Mouse (Mus musculus) midbrain, embryonic 12.5 days (tissue): ENCODE results near the gene Cntnap1. TPM values are rescaled to one million over a fixed set of nuclear protein-coding genes. Genes with fewer than 3 reads are reported as not detected.
"Not testable (repeated sequence)": the region's sequence is repeated elsewhere in the genome, so short reads cannot be mapped to it uniquely, and the experiment has no call there.

Experiments used
- ATAC-seq: fragments of 200-750 bp; cut with Nextera tagmentation; 2 replicates; pipeline ENCODE4 v1.8.0; 2017; ENCODE audit warnings: low read depth, moderate TSS enrichment, moderate library complexity; ENCODE audit not compliant: low FRiP score
- H3K27ac ChIP-seq: fragments of 300-500 bp; sonication (generic); replicated peaks from 2 replicates; pipeline ENCODE4 v1.5.1; 2016; ENCODE audit warnings: mild to moderate bottlenecking
- H3K27me3 ChIP-seq: fragments of 300-500 bp; sonication (generic); 2 replicates; pipeline ENCODE4 v1.6.1; 2016; ENCODE audit warnings: mild to moderate bottlenecking
- H3K36me3 ChIP-seq: fragments of 300-500 bp; sonication (generic); 2 replicates; pipeline ENCODE4 v1.6.1; 2016
- H3K4me1 ChIP-seq: fragments of 300-500 bp; sonication (generic); 2 replicates; pipeline ENCODE4 v1.6.1; 2016
- H3K4me2 ChIP-seq: fragments of 300-500 bp; sonication (generic); replicated peaks from 2 replicates; pipeline ENCODE4 v1.6.1; 2016; ENCODE audit warnings: mild to moderate bottlenecking, moderate library complexity
- H3K4me3 ChIP-seq: fragments of 300-500 bp; sonication (generic); 2 replicates; pipeline ENCODE4 v1.5.1; 2016; ENCODE audit warnings: mild to moderate bottlenecking
- H3K9ac ChIP-seq: fragments of 300-500 bp; sonication (generic); replicated peaks from 2 replicates; pipeline ENCODE4 v1.6.1; 2016; ENCODE audit warnings: mild to moderate bottlenecking, moderate library complexity
- H3K9me3 ChIP-seq: fragments of 300-500 bp; sonication (generic); 2 replicates; pipeline ENCODE4 v1.6.1; 2016; ENCODE audit warnings: mild to moderate bottlenecking
- WGBS: fragments of 180-500 bp; shearing (Covaris S2); methylation state at CpG from one replicate; pipeline ENCODE4 v1.1.7; 2016; 5-methylcytosine and 5-hydroxymethylcytosine counted together
- polyA plus RNA-seq: library from polyadenylated mRNA; unstranded; fragments of >200 nt; fragmentation: Nextera tagmentation; extraction: Ambion mirVana; gene quantifications from 2 replicates; pipeline ENCODE4 v1.2.1, GENCODE M21; 2016

Cntnap1 gene
- 0.74 and 0.94 TPM in 2 replicates for polyA plus RNA-seq

DNA sequence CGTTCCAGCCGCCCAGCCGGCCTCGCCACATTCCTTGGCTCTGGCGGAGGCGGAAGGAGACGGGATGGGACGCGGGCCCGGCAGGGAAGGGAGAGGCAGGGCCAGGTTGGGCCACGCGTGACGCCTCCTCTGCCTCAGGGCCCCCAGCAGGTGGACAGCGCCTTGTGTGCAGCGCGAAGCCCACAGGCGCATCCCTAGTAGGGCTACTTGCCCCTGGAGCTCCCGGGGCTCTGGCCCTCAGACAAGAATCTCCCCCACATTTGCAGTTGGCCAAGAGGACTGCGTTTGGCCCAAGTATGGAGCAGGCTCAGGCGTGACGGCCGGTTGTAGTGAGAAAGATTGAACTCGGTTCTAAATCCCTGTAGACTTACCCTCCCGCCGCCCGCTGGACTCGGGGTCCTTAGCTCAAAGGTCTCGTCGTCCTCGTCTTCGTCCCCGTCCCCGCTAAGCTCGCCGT, at the start of gene Cntnap1:
Gene Cntnap1 (plus strand): TSS at position 170 of the 457 bp plus-strand sequence.
- H3K4me2 ChIP-seq = peak within 1 kb of the TSS; percentile 77
- ATAC-seq = no peak
- H3K36me3 ChIP-seq = peaks cover 15% of the 10 kb centered on the region
- 0% methylated on average over 29 of the region's 35 CpGs for WGBS
- H3K4me1 ChIP-seq = peaks cover 53% of the 10 kb centered on the region
- peaks cover 83% of the 10 kb centered on the region for H3K27me3 ChIP-seq
- H3K27ac ChIP-seq = peak within 1 kb of the TSS; percentile 64
- peak within 1 kb of the TSS; percentile 62 for H3K4me3 ChIP-seq
- H3K9me3 ChIP-seq = no peaks in the 10 kb centered on the region
- peak within 1 kb of the TSS; percentile 70 for H3K9ac ChIP-seq

- Histone ChIP-seq H3K36me3 (peaks cover 33% of the 10 kb centered on the region), H3K4me1 (peaks cover 35% of the 10 kb centered on the region), H3K4me3 (peak overlapping the region; percentile 91), H3K9ac (peak overlapping the region; percentile 87), H3K4me2 (peak overlapping the region; percentile 97), H3K9me3 (no peaks in the 10 kb centered on the region), H3K27ac (peak overlapping the region; percentile 92), H3K27me3 (no peaks in the 10 kb centered on the region)
- WGBS = 25% methylated on average over 19 of the region's 19 CpGs
- no peak for ATAC-seq
These were observed 49.7 kb upstream of the Cntnap1 start for GRCm38 (mm10) chr11:101120545-101121188.

DNA sequence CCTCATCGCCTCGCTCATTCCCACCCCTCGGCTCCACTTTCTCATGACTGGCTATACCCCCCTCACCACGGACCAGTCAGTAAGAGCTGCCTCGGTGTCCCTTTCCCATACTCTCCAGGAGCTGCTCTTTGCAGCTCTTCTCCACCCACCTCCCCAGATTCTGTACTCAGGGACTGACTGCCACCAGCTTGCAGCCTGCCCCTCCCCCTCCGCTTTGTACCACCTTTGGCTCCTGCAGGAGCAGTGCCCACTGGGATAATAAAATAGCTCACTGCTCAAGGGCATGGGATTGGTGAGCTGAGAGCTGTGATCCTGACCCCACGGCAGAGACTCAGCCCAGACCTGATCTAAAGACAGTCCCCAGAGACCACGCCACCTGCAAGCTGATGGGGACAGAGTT, 45.8 kb upstream of the Cntnap1 start:
- peaks cover 10% of the 10 kb centered on the region for H3K4me1 ChIP-seq
- not testable (repeated sequence) for ATAC-seq

GRCm38 (mm10) chr11:101125008-101125407, 45.3 kb upstream of the Cntnap1 start:
- H3K36me3 ChIP-seq = peaks cover 51% of the 10 kb centered on the region
- H3K9ac ChIP-seq, H3K27ac ChIP-seq, H3K4me2 ChIP-seq, H3K4me3 ChIP-seq, H3K9me3 ChIP-seq, H3K27me3 ChIP-seq, ATAC-seq: not testable (repeated sequence)
- H3K4me1 ChIP-seq = peaks cover 10% of the 10 kb centered on the region
- WGBS = 96% methylated on average over 9 of the region's 9 CpGs

More for the DNA sequence above, 45.8 kb upstream of the Cntnap1 start:
- not testable (repeated sequence) for H3K27me3 ChIP-seq, H3K4me2 ChIP-seq, H3K9ac ChIP-seq, H3K27ac ChIP-seq, H3K4me3 ChIP-seq, H3K9me3 ChIP-seq
- H3K36me3 ChIP-seq = peaks cover 51% of the 10 kb centered on the region
- 94% methylated on average over 8 of the region's 8 CpGs for WGBS

DNA sequence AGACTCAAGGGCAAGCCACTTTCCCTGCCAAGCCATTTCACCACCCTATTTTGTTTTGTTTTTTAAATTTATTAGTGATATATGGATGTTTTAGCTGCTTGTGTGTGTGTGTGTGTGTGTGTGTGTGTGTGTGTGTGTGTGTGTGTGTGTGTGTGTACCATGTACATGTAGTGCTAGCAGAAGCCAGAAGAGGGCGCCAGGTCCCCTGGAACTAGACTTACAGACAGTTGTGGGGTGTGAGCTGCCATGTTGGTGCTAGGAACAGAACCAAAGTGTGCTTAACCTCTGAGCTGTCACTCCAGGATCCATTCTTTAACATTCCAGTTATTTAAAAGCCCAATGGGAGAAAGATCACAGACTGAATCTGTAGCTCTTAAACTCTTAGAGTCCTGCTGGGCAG, 43.2 kb upstream of the Cntnap1 start:
- no peak for ATAC-seq
- H3K27ac ChIP-seq = no peak overlapping the region
- 92% methylated on average over 1 of the region's 1 CpGs for WGBS
- H3K36me3 ChIP-seq = peaks cover 49% of the 10 kb centered on the region
- no peaks in the 10 kb centered on the region for H3K27me3 ChIP-seq
- peaks cover 5% of the 10 kb centered on the region; the same call in 1 of the 2 replicates for H3K9me3 ChIP-seq
- H3K9ac ChIP-seq = no peak overlapping the region
- H3K4me3 ChIP-seq = no peak overlapping the region
- H3K4me2 ChIP-seq = no peak overlapping the region
- H3K4me1 ChIP-seq = no peaks in the 10 kb centered on the region

DNA sequence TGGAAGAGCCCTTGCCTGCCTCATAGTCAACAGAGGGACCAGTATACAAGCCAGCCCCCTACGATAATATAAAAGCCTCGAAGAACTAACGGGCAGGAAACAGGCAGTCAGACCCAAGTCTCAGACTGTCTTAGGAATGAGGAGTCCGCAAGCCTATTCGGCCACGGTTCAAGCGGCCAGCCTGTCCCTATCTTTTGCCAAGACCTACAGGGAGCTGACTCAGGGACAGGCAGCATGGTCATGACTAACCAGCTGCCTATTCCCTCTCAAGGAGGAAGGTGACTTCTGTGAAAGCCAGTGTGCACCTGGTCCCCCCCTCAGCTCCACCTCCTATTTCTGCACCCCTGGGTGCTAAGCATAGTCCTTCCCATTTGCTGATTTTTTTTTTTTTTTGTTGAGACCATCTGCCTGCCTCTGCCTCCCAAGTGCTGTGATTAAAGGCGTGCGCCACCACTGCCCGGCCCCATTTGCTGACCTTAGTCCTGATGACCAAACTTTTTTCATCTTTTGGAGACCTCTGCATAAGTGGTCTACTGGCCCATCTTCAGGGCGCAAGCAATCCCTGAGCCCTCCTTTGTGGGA, 41.2 kb upstream of the Cntnap1 start:
- H3K4me3 ChIP-seq = no peak overlapping the region
- peaks cover 30% of the 10 kb centered on the region for H3K36me3 ChIP-seq
- no peak overlapping the region for H3K27ac ChIP-seq
- no peak overlapping the region for H3K4me2 ChIP-seq
- H3K9me3 ChIP-seq = peaks cover 5% of the 10 kb centered on the region; the same call in 1 of the 2 replicates
- no peaks in the 10 kb centered on the region for H3K4me1 ChIP-seq
- H3K9ac ChIP-seq = no peak overlapping the region
- no peaks in the 10 kb centered on the region for H3K27me3 ChIP-seq
- 86% methylated on average over 11 of the region's 11 CpGs for WGBS
- ATAC-seq = no peak

DNA sequence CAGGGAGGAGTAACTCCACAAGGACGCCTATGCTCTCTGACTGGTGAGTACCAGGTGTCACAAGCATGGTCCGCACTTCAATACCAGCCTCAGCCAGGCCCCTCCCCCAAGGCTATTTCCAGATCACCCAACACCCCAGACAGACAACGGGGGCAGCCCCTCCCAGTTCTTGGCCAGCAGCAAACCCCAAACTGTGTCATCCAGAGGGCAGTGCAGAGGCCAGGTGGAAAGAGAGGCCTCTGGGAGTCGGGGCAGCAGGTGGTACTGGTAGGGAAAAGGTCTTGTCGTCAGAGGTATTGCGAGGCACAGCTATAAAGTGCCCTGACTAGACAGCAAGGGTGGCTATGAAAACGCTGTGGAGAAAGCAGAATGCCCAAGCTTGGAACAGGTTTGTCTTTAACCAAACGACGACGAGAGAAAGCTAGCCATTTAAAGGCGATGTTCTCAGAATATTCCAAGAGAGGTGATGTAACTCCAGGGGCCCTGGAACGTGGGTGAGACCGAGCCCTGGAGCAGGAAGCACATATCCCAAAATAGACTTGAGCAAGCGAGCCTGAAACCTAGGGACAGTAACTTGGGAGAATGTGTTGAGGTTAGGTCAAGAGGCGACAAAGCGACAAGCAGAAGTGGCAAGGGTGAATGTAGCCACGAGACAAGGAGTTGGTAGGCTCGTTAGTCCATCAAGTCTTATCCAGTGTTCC, 40.1 kb upstream of the Cntnap1 start:
- H3K4me2 ChIP-seq = no peak overlapping the region
- H3K4me1 ChIP-seq = no peaks in the 10 kb centered on the region
- peaks cover 5% of the 10 kb centered on the region; the same call in 1 of the 2 replicates for H3K9me3 ChIP-seq
- 53% methylated on average over 18 of the region's 18 CpGs for WGBS
- H3K4me3 ChIP-seq = no peak overlapping the region
- H3K27ac ChIP-seq = no peak overlapping the region
- peaks cover 23% of the 10 kb centered on the region for H3K36me3 ChIP-seq
- H3K27me3 ChIP-seq = no peaks in the 10 kb centered on the region; the same call in 1 of the 2 replicates
- ATAC-seq = no peak
- no peak overlapping the region for H3K9ac ChIP-seq

GRCm38 (mm10) chr11:101131187-101131586, 39.1 kb upstream of the Cntnap1 start:
- Histone ChIP-seq H3K9ac (no peak overlapping the region), H3K4me2 (no peak overlapping the region), H3K9me3 (peaks cover 5% of the 10 kb centered on the region; the same call in 1 of the 2 replicates), H3K4me1 (no peaks in the 10 kb centered on the region), H3K4me3 (no peak overlapping the region), H3K27ac (no peak overlapping the region), H3K27me3 (no peaks in the 10 kb centered on the region; the same call in 1 of the 2 replicates), H3K36me3 (peaks cover 13% of the 10 kb centered on the region)
- ATAC-seq = no peak
- WGBS = 96% methylated on average over 2 of the region's 2 CpGs

- Histone ChIP-seq H3K4me1 (no peaks in the 10 kb centered on the region), H3K4me2 (no peak overlapping the region), H3K9me3 (peaks cover 5% of the 10 kb centered on the region; the same call in 1 of the 2 replicates), H3K9ac (no peak overlapping the region), H3K4me3 (no peak overlapping the region), H3K27ac (no peak overlapping the region), H3K36me3 (peaks cover 8% of the 10 kb centered on the region), H3K27me3 (no peaks in the 10 kb centered on the region; the same call in 1 of the 2 replicates)
- ATAC-seq = no peak
- 88% methylated on average over 6 of the region's 6 CpGs for WGBS
These were observed 38.6 kb upstream of the Cntnap1 start for GRCm38 (mm10) chr11:101131701-101132100.

- Histone ChIP-seq H3K27me3 (no peaks in the 10 kb centered on the region; the same call in 1 of the 2 replicates), H3K27ac (no peak overlapping the region), H3K4me1 (no peaks in the 10 kb centered on the region), H3K36me3 (no peaks in the 10 kb centered on the region), H3K9ac (no peak overlapping the region), H3K4me2 (no peak overlapping the region), H3K9me3 (no peaks in the 10 kb centered on the region), H3K4me3 (no peak overlapping the region)
- no peak for ATAC-seq
- 83% methylated on average over 12 of the region's 12 CpGs for WGBS
These were observed 37.3 kb upstream of the Cntnap1 start for GRCm38 (mm10) chr11:101133037-101133436.

GRCm38 (mm10) chr11:101134217-101134865, 36.0 kb upstream of the Cntnap1 start:
- no peaks in the 10 kb centered on the region; the same call in 1 of the 2 replicates for H3K27me3 ChIP-seq
- no peak overlapping the region for H3K4me3 ChIP-seq
- H3K4me2 ChIP-seq = no peak overlapping the region
- WGBS = 84% methylated on average over 13 of the region's 13 CpGs
- H3K4me1 ChIP-seq = peaks cover 6% of the 10 kb centered on the region; the same call in 1 of the 2 replicates
- H3K27ac ChIP-seq = no peak overlapping the region
- H3K9ac ChIP-seq = no peak overlapping the region
- no peaks in the 10 kb centered on the region for H3K9me3 ChIP-seq
- ATAC-seq = no peak
- no peaks in the 10 kb centered on the region for H3K36me3 ChIP-seq
